Mouse (Mus musculus) megakaryocyte, embryonic 14.5 days (primary cell): ENCODE measurements around the gene 5730596B20Rik. TPM values are rescaled to one million over a fixed set of nuclear protein-coding genes. Genes with fewer than 3 reads are reported as not detected.
A peak's percentile ranks its signal among the peaks of the same experiment; 100 is the strongest.

ENCODE experiments used
- H3K27me3 ChIP-seq: replicated peaks from 2 replicates; pipeline ENCODE3; 2012; ENCODE audit warnings: inconsistent platforms
- H3K36me3 ChIP-seq: replicated peaks from 2 replicates; pipeline ENCODE3; 2012; ENCODE audit warnings: low read length, inconsistent platforms, mixed read lengths
- H3K4me1 ChIP-seq: 2 replicates; pipeline ENCODE4 v1.6.1; 2012; ENCODE audit warnings: inconsistent platforms
- H3K4me3 ChIP-seq: replicated peaks from 2 replicates; pipeline ENCODE3; 2012; ENCODE audit warnings: moderate library complexity, mild to moderate bottlenecking, inconsistent platforms
- H3K9me3 ChIP-seq: 2 replicates; pipeline ENCODE4 v1.6.1; 2012; ENCODE audit warnings: inconsistent platforms
- FLI1 ChIP-seq: IDR thresholded peaks from 2 replicates; pipeline ENCODE4 v1.6.1; 2012; ENCODE audit warnings: low read length, inconsistent platforms, mixed read lengths
- GATA1 ChIP-seq: IDR thresholded peaks from 3 replicates; pipeline ENCODE4 v1.6.1; 2012; ENCODE audit warnings: mixed read lengths, low read length, inconsistent platforms, borderline replicate concordance
- polyA plus RNA-seq: library from polyadenylated mRNA; stranded (reverse); fragments of >175 nt; gene quantifications from 2 replicates; pipeline ENCODE4 v1.2.3, GENCODE M21; 2012; ENCODE audit warnings: low replicate concordance; ENCODE audit not compliant: insufficient read depth

5730596B20Rik gene
- polyA plus RNA-seq, 1 experiment: not detected

DNA sequence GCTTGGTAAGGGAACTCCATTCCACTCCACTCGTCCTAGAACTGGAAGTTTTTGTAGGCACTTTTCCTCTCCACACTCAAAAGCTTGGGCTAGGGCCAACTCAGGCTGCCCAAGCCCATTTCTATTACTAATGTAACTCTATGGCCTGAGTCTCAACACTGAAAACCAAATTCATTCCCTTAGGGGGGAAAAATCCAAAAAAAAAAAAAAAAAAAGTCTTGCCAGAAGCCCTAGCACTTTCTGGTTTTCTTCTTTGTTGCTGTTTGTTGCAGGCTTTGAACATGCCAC, 15.3 kb upstream of the 5730596B20Rik start:
- no peak for TF ChIP-seq FLI1
- no peak for TF ChIP-seq GATA1
- H3K9me3 ChIP-seq: peaks cover 18% of the 10 kb centered on the region
- peaks cover 4% of the 10 kb centered on the region for H3K36me3 ChIP-seq
- peaks cover 55% of the 10 kb centered on the region for H3K4me1 ChIP-seq
- H3K4me3 ChIP-seq: no peak overlapping the region
- H3K27me3 ChIP-seq: peaks cover 76% of the 10 kb centered on the region

DNA sequence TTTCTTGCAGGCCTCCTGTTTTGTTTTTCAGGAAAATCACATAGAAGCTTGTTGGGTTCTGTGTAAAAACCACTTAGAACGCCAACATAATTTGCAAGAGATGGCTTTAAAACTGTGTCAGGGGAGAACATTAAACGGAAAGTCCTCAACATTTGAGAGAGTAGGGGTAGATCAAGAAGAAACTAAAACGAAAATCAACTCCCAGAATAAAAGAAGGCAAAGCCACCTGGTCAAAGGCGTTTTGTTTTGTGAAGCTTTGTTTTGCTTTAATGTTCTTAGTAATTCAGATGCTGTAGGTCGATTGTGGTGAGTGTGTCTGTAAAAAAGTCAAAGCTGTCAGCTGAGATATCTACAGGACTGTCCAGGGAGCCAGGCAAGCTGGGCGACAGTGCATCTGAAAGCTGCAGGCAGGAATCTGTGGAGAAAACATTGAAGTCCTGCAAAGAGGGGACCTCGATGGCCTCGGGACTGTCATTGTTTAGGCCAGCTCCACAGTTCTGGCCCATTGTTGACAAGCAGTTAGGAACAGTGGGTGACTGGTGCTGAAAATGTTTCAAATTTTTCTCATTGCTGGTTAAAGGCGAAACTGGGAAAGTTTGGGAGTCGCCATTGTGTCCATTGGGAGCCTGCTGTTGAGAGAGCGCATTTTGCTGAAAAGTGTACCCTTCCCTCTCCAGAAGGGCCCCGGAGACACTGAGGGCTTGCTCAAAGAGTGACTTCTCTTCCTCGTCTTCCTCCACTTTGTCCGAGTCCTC, 14.5 kb upstream of the 5730596B20Rik start:
- H3K4me3 ChIP-seq: no peak overlapping the region
- no peak for TF ChIP-seq FLI1
- no peak for TF ChIP-seq GATA1
- peaks cover 47% of the 10 kb centered on the region for H3K4me1 ChIP-seq
- peaks cover 75% of the 10 kb centered on the region for H3K27me3 ChIP-seq
- H3K9me3 ChIP-seq: peaks cover 21% of the 10 kb centered on the region
- peaks cover 4% of the 10 kb centered on the region for H3K36me3 ChIP-seq

DNA sequence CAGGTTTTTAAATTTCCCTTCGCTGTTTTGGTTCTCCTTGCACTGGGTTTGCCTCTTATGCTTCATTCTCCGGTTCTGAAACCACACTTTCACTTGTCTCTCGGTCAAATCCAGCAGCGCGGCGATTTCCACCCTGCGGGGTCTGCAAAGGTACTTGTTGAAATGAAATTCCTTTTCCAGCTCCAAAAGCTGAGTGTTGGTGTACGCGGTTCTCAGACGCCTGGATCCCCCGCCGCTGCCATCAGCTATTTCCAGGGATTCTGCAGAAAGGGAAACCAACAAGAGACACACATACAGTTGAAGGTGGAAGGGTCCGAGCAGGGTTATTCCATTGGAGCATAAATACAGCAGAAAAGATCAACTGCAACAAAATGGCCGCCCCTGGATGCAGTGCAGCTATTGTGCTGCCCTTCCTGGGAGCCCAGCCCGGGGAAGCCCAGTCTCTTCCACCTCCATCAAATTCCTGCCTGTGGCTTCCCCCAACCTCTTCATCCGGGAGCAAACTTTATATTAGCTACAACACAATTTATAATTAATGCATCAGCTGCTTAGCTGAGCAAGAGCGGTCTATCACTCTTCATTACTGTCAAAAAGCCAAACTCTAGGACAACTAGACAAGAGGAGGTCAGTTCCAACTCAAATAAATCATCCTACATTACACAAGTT, 13.8 kb upstream of the 5730596B20Rik start:
- Histone ChIP-seq H3K4me1 (peaks cover 40% of the 10 kb centered on the region), H3K36me3 (peaks cover 4% of the 10 kb centered on the region), H3K27me3 (peaks cover 72% of the 10 kb centered on the region), H3K4me3 (no peak overlapping the region), H3K9me3 (peaks cover 24% of the 10 kb centered on the region)
- no peak for TF ChIP-seq FLI1
- no peak for TF ChIP-seq GATA1

DNA sequence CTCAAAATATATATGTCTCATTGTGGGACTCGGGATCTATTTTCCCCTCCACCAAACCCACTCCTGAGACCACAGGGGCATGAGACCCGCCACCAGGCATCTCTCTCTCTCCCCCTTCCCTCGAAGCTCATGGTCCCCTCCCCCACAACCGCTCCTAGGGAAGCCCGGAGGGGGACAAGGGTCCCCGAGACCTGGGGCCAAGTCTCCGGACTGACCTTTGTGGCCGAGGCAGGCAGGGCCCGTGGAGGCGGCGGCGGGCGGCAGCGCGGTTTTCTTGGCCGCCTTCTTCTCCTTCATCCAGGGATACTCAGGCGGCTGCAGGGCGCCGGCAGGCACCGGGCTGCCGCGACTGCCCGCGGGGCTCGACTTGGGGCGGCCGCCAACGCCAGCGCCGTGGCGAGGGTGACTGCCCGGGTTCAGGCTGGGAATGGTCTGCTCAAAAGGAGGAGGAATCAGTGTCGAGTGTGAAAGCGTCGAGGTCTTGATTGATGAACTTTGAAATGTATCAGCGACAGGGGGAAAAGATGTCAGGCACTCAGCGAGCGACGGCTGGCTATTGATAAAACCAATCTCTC, 13.2 kb upstream of the 5730596B20Rik start:
- peaks cover 34% of the 10 kb centered on the region for H3K4me1 ChIP-seq
- H3K9me3 ChIP-seq: peaks cover 27% of the 10 kb centered on the region
- peaks cover 4% of the 10 kb centered on the region for H3K36me3 ChIP-seq
- H3K27me3 ChIP-seq: peaks cover 69% of the 10 kb centered on the region
- H3K4me3 ChIP-seq: peak overlapping the region; percentile 70
- TF ChIP-seq FLI1: no peak
- TF ChIP-seq GATA1: no peak

DNA sequence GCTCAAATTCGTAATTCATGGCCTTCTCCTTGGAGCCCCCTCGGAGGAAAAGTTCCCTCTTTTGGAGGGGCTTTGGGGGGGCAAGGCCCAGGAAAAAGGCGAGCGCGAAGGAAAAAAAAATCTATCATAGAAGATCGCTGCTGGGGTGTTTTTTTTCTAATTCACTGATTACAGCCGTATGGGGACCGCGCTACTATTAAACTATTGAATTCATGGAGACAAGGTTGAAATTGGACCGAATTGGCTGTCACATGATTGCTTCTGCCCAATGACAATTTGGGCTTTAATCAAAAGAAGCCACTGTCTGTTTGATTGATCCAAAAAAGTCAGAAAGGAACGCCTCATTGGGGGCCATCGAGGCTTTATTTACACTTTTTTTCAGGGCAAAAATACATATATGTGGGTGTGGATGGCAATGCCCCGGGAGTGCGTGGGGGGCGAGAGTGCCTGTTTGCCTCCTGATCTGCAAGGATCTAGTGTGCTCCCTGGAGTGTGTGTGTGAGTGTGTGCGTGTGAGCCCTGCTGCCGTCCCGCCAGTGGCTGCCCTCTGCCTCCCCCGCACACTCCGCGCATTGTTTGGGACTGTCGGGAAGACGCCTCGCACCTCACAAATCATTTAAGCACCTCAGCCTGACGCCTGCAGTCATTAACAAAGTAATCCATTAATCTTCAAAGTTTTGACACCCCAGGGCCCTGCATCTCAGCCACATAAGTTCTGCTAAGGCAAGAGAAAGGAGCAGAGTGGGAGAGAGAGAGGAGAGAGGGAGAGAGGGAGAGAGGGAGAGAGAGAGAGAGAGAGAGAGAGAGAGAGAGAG, 12.5 kb upstream of the 5730596B20Rik start, which contains the start of gene Hoxa2:
TSS of gene Hoxa2 (minus strand) at position 206 of the 815 bp plus-strand sequence.
- H3K27me3 ChIP-seq: peaks cover 65% of the 10 kb centered on the region
- peaks cover 27% of the 10 kb centered on the region for H3K9me3 ChIP-seq
- H3K4me3 ChIP-seq: peak within 1 kb of the TSS; percentile 70

DNA sequence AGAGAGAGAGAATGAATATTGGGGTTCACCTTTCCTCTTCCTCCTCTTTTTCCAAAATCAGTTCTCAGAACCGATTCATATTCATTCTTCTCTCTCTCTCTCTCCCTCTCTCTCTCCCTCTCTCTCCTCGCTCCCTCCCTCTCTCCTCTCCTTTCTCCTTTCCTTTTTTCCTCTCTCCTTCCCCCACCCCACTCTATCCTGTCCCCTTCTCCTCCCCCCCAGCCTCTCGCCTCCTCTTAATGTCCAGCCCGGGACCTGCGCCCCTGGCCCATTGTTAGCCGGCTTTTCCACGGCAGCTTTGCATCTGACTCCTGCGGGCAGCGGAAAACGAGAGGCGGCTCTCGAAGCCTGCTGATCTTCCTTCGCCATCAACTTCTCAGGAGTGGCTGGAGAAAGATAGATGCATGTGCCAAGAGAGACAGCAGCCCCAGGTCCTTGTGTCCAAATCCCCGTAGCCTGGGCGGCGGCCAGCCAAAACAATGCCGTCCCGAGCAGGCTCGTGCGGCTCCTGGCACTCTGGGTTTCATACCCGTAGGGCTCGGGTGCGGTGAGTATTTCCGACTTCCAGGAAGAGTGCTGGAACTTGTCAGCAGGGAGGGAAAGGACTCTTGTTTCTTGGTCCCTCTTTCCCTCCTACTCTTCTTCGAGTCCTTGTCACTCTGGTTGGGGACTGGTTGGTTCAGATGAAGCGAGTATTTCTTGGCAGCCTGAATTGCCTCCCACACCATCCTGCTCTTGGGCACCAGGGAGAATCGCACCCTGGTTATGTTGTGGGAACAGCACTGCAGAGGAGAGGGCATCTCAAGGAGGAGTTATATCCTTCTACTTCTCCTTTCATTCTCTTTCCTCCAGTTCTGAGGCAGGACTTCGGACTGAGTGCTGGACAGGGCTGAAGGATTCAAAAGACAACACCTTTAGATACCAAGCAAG, 11.6 kb upstream of the 5730596B20Rik start:
- H3K9me3 ChIP-seq: peaks cover 27% of the 10 kb centered on the region
- H3K4me3 ChIP-seq: no peak overlapping the region
- H3K36me3 ChIP-seq: peaks cover 4% of the 10 kb centered on the region
- TF ChIP-seq FLI1 (no peak), GATA1 (no peak)
- peaks cover 65% of the 10 kb centered on the region for H3K27me3 ChIP-seq
- H3K4me1 ChIP-seq: peaks cover 21% of the 10 kb centered on the region

More for the DNA sequence above, 12.5 kb upstream of the 5730596B20Rik start, which contains the start of gene Hoxa2:
- peaks cover 28% of the 10 kb centered on the region for H3K4me1 ChIP-seq
- no peak for TF ChIP-seq FLI1
- TF ChIP-seq GATA1: no peak
- peaks cover 4% of the 10 kb centered on the region for H3K36me3 ChIP-seq

DNA sequence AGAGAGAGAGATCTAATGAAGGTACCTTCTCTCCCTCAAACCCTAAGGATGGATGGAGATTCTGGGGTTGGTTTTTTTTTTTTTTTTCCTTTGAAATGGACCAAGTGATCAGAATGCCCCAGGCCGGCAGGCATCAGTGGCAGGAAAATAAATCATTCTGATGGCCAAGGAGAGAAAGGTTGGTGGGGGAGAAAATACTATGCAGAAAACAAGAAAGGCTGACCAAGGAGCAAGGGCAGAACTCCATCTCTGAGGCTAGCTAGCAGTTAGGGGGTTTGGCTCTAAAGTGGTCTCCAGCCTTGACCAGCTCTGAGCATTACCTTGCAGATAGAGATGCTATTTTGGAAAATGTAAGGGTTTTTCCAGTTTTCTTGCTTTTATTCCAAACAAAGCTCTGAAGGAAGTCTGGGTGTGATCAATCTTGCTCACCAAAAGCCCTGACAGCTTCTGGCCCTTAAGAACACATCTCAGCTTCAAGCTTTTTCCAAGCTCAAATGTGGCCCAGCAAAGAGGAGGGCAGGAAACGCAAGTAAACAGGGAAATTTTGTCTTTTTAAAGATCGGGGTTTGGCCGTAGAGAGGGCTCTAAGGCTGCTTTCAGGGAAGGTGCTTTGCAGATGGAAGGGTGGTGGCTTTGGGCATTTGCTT, 10.7 kb upstream of the 5730596B20Rik start:
- Histone ChIP-seq H3K9me3 (peaks cover 27% of the 10 kb centered on the region), H3K27me3 (peaks cover 72% of the 10 kb centered on the region), H3K4me3 (no peak overlapping the region), H3K36me3 (peaks cover 4% of the 10 kb centered on the region), H3K4me1 (peaks cover 18% of the 10 kb centered on the region)
- no peak for TF ChIP-seq GATA1
- no peak for TF ChIP-seq FLI1

DNA sequence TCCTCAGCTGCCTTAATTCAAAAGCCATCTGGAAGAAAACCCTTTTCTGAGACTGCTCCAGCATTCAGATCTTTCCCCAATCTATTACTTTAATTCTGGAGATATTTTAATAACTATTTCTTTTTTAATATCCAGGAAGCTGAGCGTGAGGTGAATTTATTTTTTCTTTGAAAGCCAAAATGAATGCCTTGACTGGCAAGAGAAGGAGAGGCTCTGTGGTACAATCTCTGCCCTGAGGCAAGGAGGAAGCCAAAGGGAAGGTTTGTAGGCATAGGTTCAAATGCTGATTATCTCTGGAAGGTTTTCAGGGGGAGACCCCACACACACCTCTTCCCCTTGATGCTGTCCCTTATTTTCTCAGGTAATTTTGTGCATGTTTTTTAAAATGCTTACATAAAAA, 10.1 kb upstream of the 5730596B20Rik start:
- H3K9me3 ChIP-seq: peaks cover 27% of the 10 kb centered on the region
- H3K4me1 ChIP-seq: peaks cover 18% of the 10 kb centered on the region
- H3K36me3 ChIP-seq: peaks cover 4% of the 10 kb centered on the region
- H3K4me3 ChIP-seq: no peak overlapping the region
- peaks cover 73% of the 10 kb centered on the region for H3K27me3 ChIP-seq
- TF ChIP-seq GATA1 (no peak), FLI1 (no peak)

DNA sequence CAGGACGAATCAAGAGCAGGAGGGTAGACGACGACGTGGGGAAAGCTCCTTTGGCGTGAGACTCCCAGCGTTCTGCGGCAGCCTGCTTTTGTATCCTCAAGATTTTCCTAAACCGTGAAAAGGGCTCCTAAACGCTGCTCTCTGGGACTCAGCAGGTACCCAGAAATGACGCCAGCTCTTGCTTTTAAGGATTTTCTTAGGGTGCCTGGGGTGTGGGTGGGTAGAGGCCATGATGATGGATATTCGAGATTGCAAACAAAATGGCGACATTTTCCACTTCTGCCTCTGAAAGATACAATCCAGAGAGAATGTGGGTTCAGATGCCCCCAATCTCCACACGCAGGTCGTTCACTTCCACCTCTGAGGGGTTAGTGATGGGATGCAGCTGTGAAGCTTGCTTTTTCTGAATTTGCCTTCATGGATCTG, 9.5 kb upstream of the 5730596B20Rik start:
- H3K27me3 ChIP-seq: peaks cover 76% of the 10 kb centered on the region
- TF ChIP-seq FLI1 (no peak), GATA1 (no peak)
- peaks cover 33% of the 10 kb centered on the region for H3K9me3 ChIP-seq
- H3K4me1 ChIP-seq: peaks cover 18% of the 10 kb centered on the region
- H3K4me3 ChIP-seq: no peak overlapping the region
- H3K36me3 ChIP-seq: peaks cover 4% of the 10 kb centered on the region
